Mouse (Mus musculus) kidney, embryonic 14.5 days (tissue): ENCODE results near the gene Astn2. TPM values are rescaled to one million over a fixed set of nuclear protein-coding genes. Genes with fewer than 3 reads are reported as not detected.

Source experiments
- ATAC-seq: fragments of 200-750 bp; cut with Nextera tagmentation; 2 replicates; pipeline ENCODE4 v1.8.0; 2017; ENCODE audit warnings: moderate number of reproducible peaks, mild to moderate bottlenecking, moderate TSS enrichment, moderate library complexity; ENCODE audit not compliant: low FRiP score, low TSS enrichment
- H3K27ac ChIP-seq: fragments of 300-500 bp; sonication (generic); 2 replicates; pipeline ENCODE4 v1.5.1; 2014; ENCODE audit warnings: low read depth, mild to moderate bottlenecking, low read length, moderate library complexity, mixed read lengths
- H3K27me3 ChIP-seq: fragments of 300-500 bp; sonication (generic); 2 replicates; pipeline ENCODE4 v1.6.1; 2014; ENCODE audit warnings: mild to moderate bottlenecking, low read length; ENCODE audit not compliant: control insufficient read depth, insufficient read depth
- H3K36me3 ChIP-seq: fragments of 300-500 bp; sonication (generic); 2 replicates; pipeline ENCODE4 v1.6.1; 2014; ENCODE audit warnings: low read length, mixed read lengths; ENCODE audit not compliant: control insufficient read depth, insufficient read depth
- H3K4me1 ChIP-seq: fragments of 300-500 bp; sonication (generic); 2 replicates; pipeline ENCODE4 v1.6.1; 2014; ENCODE audit warnings: low read length, mixed read lengths; ENCODE audit not compliant: control insufficient read depth, insufficient read depth
- H3K4me2 ChIP-seq: fragments of 300-500 bp; sonication (generic); replicated peaks from 2 replicates; pipeline ENCODE4 v1.6.1; 2014; ENCODE audit warnings: low read depth, mild to moderate bottlenecking, low read length
- H3K4me3 ChIP-seq: fragments of 300-500 bp; sonication (generic); 2 replicates; pipeline ENCODE4 v1.5.1; 2014; ENCODE audit warnings: mild to moderate bottlenecking, low read length
- H3K9ac ChIP-seq: fragments of 300-500 bp; sonication (generic); 2 replicates; pipeline ENCODE4 v1.6.1; 2014; ENCODE audit warnings: low read depth, mild to moderate bottlenecking, low read length, moderate library complexity
- H3K9me3 ChIP-seq: fragments of 300-500 bp; sonication (generic); 2 replicates; pipeline ENCODE4 v1.6.1; 2016; ENCODE audit warnings: low read length; ENCODE audit not compliant: control insufficient read depth
- WGBS: fragments of 180-500 bp; shearing (Covaris S2); extraction: QIAGEN DNeasy Blood & Tissue Kit; methylation state at CpG from one replicate; pipeline ENCODE4 v1.1.7; 2014; 5-methylcytosine and 5-hydroxymethylcytosine counted together
- polyA plus RNA-seq: library from polyadenylated mRNA; unstranded; fragments of >200 nt; fragmentation: Nextera tagmentation; extraction: Ambion mirVana; gene quantifications from 2 replicates; pipeline ENCODE4 v1.2.1, GENCODE M21; 2014

Astn2 gene
- polyA plus RNA-seq, 1 experiment from 2014 or later = 0.60 TPM

DNA sequence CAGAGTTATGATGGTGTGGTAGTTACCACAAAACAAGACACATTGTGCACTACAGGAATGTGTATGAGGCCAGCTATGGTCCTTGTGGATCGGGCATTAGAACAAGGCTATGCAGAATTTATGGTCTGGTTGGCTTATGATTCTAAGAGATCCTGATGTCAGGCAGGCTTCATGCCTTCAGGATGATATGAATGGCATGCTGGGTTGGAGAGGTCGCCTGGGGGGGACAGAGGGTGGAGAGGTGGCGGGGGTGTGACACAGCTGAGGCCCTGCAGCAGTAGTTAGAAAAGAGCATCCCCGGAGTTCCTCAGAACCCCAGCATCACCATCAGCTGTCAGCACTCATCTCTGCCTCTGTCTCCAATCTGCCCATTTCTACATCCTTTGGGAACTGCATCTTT lies 128.3 kb downstream of the Astn2 start:
- Histone ChIP-seq H3K9ac (no peak overlapping the region), H3K4me2 (no peak overlapping the region), H3K4me1 (no peaks in the 10 kb centered on the region), H3K27ac (no peak overlapping the region), H3K4me3 (no peak overlapping the region), H3K36me3 (no peaks in the 10 kb centered on the region), H3K27me3 (no peaks in the 10 kb centered on the region), H3K9me3 (no peaks in the 10 kb centered on the region)
- ATAC-seq = no peak
- 81% methylated on average over 4 of the region's 4 CpGs for WGBS

DNA sequence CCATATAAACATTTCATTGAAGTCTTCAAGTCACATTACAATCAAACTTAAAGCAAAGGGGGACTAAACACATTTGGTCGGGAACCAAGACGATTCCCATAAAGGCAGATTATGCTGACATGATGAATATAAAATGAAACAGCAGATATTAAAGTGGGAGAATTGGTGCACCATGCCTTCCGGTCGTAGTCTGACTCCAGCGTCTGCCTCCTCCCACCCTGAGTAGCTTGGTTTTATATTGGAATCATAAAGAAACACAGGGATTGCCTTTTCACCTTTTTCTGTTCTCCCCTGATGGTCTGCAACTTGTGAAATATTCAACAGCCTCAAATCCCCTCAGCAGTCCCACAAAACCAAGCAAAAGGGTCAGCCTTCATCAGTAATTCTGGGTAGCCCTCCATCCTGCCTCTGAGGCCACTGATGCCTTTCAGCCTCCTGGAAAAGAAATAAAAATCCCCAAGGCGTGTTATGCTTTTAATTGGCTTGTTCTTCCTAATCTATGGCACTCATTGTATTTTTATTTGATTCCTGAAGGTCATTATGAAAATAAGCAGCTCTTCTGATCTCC lies 132.8 kb downstream of the Astn2 start:
- Histone ChIP-seq H3K27ac (no peak overlapping the region), H3K36me3 (no peaks in the 10 kb centered on the region), H3K4me3 (no peak overlapping the region), H3K9ac (no peak overlapping the region), H3K9me3 (no peaks in the 10 kb centered on the region), H3K4me1 (no peaks in the 10 kb centered on the region), H3K27me3 (no peaks in the 10 kb centered on the region), H3K4me2 (no peak overlapping the region)
- no peak for ATAC-seq
- 83% methylated on average over 6 of the region's 6 CpGs for WGBS

GRCm38 (mm10) chr4:66264031-66264430 lies 140.4 kb downstream of the Astn2 start:
- no peaks in the 10 kb centered on the region for H3K9me3 ChIP-seq
- ATAC-seq = no peak
- no peak overlapping the region for H3K4me3 ChIP-seq
- no peaks in the 10 kb centered on the region for H3K36me3 ChIP-seq
- H3K4me1 ChIP-seq = no peaks in the 10 kb centered on the region
- no peak overlapping the region for H3K4me2 ChIP-seq
- no peaks in the 10 kb centered on the region for H3K27me3 ChIP-seq
- H3K27ac ChIP-seq = no peak overlapping the region
- no peak overlapping the region for H3K9ac ChIP-seq
- WGBS = 88% methylated on average over 4 of the region's 4 CpGs

GRCm38 (mm10) chr4:66261276-66261675 lies 143.1 kb downstream of the Astn2 start:
- Histone ChIP-seq H3K9me3 (no peaks in the 10 kb centered on the region), H3K27me3 (no peaks in the 10 kb centered on the region), H3K4me3 (no peak overlapping the region), H3K4me2 (no peak overlapping the region), H3K27ac (no peak overlapping the region), H3K4me1 (no peaks in the 10 kb centered on the region), H3K36me3 (no peaks in the 10 kb centered on the region), H3K9ac (no peak overlapping the region)
- ATAC-seq = no peak
- 89% methylated on average over 3 of the region's 3 CpGs for WGBS

DNA sequence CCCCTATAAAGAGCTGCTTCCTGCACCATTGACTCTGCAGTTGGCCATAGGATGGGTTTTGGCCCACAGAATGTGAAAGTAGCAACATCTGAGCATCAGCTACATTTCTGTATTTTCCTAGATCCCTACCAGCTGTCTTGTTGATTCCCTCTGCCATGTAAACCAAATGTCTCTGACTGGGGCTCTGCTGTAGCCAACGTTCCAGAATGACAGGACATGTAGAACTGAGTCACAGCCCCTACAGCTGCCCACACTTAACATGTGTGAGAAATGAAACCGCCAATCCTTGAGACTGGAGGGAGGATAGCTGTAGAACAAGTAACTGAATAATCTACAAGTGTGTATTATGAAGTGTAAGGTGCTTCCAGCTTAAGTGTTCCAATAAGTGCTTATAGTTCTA lies 145.5 kb downstream of the Astn2 start:
- Histone ChIP-seq H3K36me3 (no peaks in the 10 kb centered on the region), H3K27ac (no peak overlapping the region), H3K4me3 (no peak overlapping the region), H3K9ac (no peak overlapping the region), H3K4me1 (no peaks in the 10 kb centered on the region), H3K4me2 (no peak overlapping the region), H3K27me3 (no peaks in the 10 kb centered on the region), H3K9me3 (no peaks in the 10 kb centered on the region)
- no peak for ATAC-seq
- WGBS = 69% methylated on average over 2 of the region's 2 CpGs

GRCm38 (mm10) chr4:66254695-66255492 lies 149.5 kb downstream of the Astn2 start:
- H3K27ac ChIP-seq = no peak overlapping the region
- H3K27me3 ChIP-seq = no peaks in the 10 kb centered on the region
- no peak for ATAC-seq
- H3K4me1 ChIP-seq = no peaks in the 10 kb centered on the region
- H3K4me2 ChIP-seq = no peak overlapping the region
- no peaks in the 10 kb centered on the region for H3K9me3 ChIP-seq
- WGBS = 82% methylated on average over 4 of the region's 4 CpGs
- H3K36me3 ChIP-seq = no peaks in the 10 kb centered on the region
- H3K9ac ChIP-seq = no peak overlapping the region
- H3K4me3 ChIP-seq = no peak overlapping the region

- Histone ChIP-seq H3K36me3 (no peaks in the 10 kb centered on the region), H3K27ac (no peak overlapping the region), H3K9me3 (no peaks in the 10 kb centered on the region), H3K4me2 (no peak overlapping the region), H3K4me3 (no peak overlapping the region), H3K4me1 (no peaks in the 10 kb centered on the region), H3K27me3 (no peaks in the 10 kb centered on the region), H3K9ac (no peak overlapping the region)
- ATAC-seq = no peak
- WGBS = 49% methylated on average over 8 of the region's 8 CpGs
Measured at GRCm38 (mm10) chr4:66248521-66248920, 155.9 kb downstream of the Astn2 start.

DNA sequence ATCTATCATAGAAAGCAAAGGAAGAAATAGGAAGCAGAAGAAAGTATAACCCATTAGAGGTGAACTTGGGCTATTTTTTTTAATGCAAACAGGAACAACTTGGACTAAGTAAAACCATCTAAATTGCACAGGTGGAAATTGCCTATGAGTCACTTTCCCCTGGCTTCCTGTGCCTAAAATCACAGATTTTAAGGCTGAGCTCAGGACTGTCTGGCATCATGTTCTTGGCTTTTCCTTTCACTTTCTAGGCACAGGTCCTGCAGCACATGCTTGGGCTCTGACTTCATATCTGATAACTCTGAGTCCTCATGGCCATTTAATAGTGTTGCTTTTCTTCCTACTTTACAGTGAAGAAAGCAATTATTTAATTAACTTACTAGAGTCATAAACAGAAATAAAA lies 161.7 kb downstream of the Astn2 start:
- no peaks in the 10 kb centered on the region for H3K36me3 ChIP-seq
- H3K9me3 ChIP-seq = no peaks in the 10 kb centered on the region
- no peak for ATAC-seq
- no peak overlapping the region for H3K9ac ChIP-seq
- no peak overlapping the region for H3K27ac ChIP-seq
- H3K4me1 ChIP-seq = no peaks in the 10 kb centered on the region
- H3K4me3 ChIP-seq = no peak overlapping the region
- no peaks in the 10 kb centered on the region for H3K27me3 ChIP-seq
- no peak overlapping the region for H3K4me2 ChIP-seq

GRCm38 (mm10) chr4:66232799-66233198 lies 171.6 kb downstream of the Astn2 start:
- ATAC-seq = no peak
- no peak overlapping the region for H3K4me3 ChIP-seq
- H3K4me1 ChIP-seq = no peaks in the 10 kb centered on the region
- no peak overlapping the region for H3K27ac ChIP-seq
- no peaks in the 10 kb centered on the region for H3K36me3 ChIP-seq
- H3K27me3 ChIP-seq = no peaks in the 10 kb centered on the region
- H3K4me2 ChIP-seq = no peak overlapping the region
- WGBS = 94% methylated on average over 3 of the region's 3 CpGs
- no peak overlapping the region for H3K9ac ChIP-seq
- H3K9me3 ChIP-seq = no peaks in the 10 kb centered on the region
